14 mouse cellular contexts compared by ENCODE assay signal in genomic region chr13:95583237-95584189, GRCm38 (mm10). TPM values are rescaled to one million over a fixed set of nuclear protein-coding genes. Genes with fewer than 3 reads are reported as not detected.
DNase-seq lines count a peak whose midpoint lies in the region; ATAC-seq and TF ChIP-seq lines count a peak whose summit lies in the region.
"Had no signal": no experiment of that assay in that cellular context is flagged by ENCODE, and none has a peak within 500 bp of the region (broad histone marks: within the 10 kb centered on the region; RNA-seq: fewer than 3 reads in every experiment).

No protein-coding gene starts in this region.

- H3K4me1 ChIP-seq in cerebellum, adult 2 months (ENCODE audit: control insufficient read depth, insufficient read depth, low read length): no peaks in the 10 kb centered on the region
- H3K4me1 ChIP-seq in heart, embryonic 13.5 days: peaks cover 10% of the 10 kb centered on the region
- H3K4me1 ChIP-seq in testis, adult 2 months (ENCODE audit: control insufficient read depth, insufficient read depth, low read length): peaks cover 11% of the 10 kb centered on the region
- H3K4me1 ChIP-seq: stomach, embryonic 15.5 days had no signal

- H3K4me2 ChIP-seq in heart, embryonic 13.5 days: peak overlapping the region; percentile 36
- H3K4me2 ChIP-seq: heart, embryonic 15.5 days; stomach, embryonic 15.5 days had no signal

- no peaks in the 10 kb centered on the region for H3K36me3 ChIP-seq in heart, embryonic 13.5 days
- no peaks in the 10 kb centered on the region for H3K36me3 ChIP-seq in testis, adult 2 months (ENCODE audit: control insufficient read depth, insufficient read depth, low read length)
- H3K36me3 ChIP-seq: heart, embryonic 15.5 days; stomach, embryonic 15.5 days had no signal

- H3K4me3 ChIP-seq in cerebellum, adult 2 months (replicated peaks; ENCODE audit: insufficient read depth, low read depth, low read length): no peak overlapping the region
- no peak overlapping the region for H3K4me3 ChIP-seq in heart, embryonic 13.5 days
- peak overlapping the region; percentile 45 for H3K4me3 ChIP-seq in testis, adult 2 months (ENCODE audit: control insufficient read depth, low read depth, low read length)
- H3K4me3 ChIP-seq: erythroblast, embryonic 14.5 days; heart, embryonic 15.5 days; stomach, embryonic 15.5 days had no signal

- TF ChIP-seq CTCF in cerebellum, adult 2 months (IDR thresholded peaks at IDR 0.05; ENCODE audit: borderline replicate concordance, insufficient read depth, low read depth, low read length): no peak
- TF ChIP-seq CTCF in testis, adult 2 months (IDR thresholded peaks at IDR 0.05; ENCODE audit: control insufficient read depth, insufficient read depth, insufficient replicate concordance, low read depth, low read length): no peak

- peak; percentile 17 to 25 for DNase-seq in cerebellum, adult 2 months
- no peak for DNase-seq in cerebellum, adult 11-12 months
- no peak for DNase-seq in heart, adult 8-10 months (ENCODE audit: low spot score)
- no peak for DNase-seq in testis, postnatal 14 days (ENCODE audit: low spot score)
- no peak for DNase-seq in kidney, adult 18-20 months
- DNase-seq: B cell, adult 2 months; kidney, postnatal 25 days; liver, postnatal 0 days had no signal

- H3K27me3 ChIP-seq in cerebellum, adult 2 months (ENCODE audit: control insufficient read depth, insufficient read depth, low read length): no peaks in the 10 kb centered on the region; the same call in 1 of the 2 replicates
- H3K27me3 ChIP-seq in heart, embryonic 13.5 days (replicated peaks): no peaks in the 10 kb centered on the region
- no peaks in the 10 kb centered on the region for H3K27me3 ChIP-seq in testis, adult 2 months (ENCODE audit: control insufficient read depth, insufficient read depth, low read length)
- H3K27me3 ChIP-seq: heart, embryonic 15.5 days; stomach, embryonic 15.5 days had no signal

- no peak for TF ChIP-seq POLR2A in cerebellum, adult 2 months (IDR thresholded peaks at IDR 0.05; ENCODE audit: borderline replicate concordance, insufficient read depth, low read length)
- TF ChIP-seq POLR2A in testis, adult 2 months (IDR thresholded peaks at IDR 0.05; ENCODE audit: control insufficient read depth, low read depth, low read length): no peak

- 16% methylated on average over 19 of the region's 19 CpGs for WGBS in cerebellum, adult 2 months
- 54% methylated on average over 19 of the region's 19 CpGs for WGBS in heart, embryonic 13.5 days

- no peak overlapping the region for H3K9ac ChIP-seq in heart, embryonic 13.5 days
- H3K9ac ChIP-seq: heart, embryonic 15.5 days; liver, postnatal 0 days; stomach, embryonic 15.5 days had no signal

- no peak overlapping the region for H3K27ac ChIP-seq in cerebellum, adult 2 months (ENCODE audit: insufficient read depth, low read length)
- no peak overlapping the region for H3K27ac ChIP-seq in heart, embryonic 13.5 days (replicated peaks)
- no peak overlapping the region for H3K27ac ChIP-seq in testis, adult 2 months (ENCODE audit: control insufficient read depth, insufficient read depth, low read depth, low read length)
- H3K27ac ChIP-seq: heart, embryonic 15.5 days; stomach, embryonic 15.5 days had no signal

- ATAC-seq in heart, embryonic 13.5 days (ENCODE audit: extremely low read depth, insufficient number of reproducible peaks, low FRiP score, low TSS enrichment): no peak
- no peak for ATAC-seq in frontal cortex, adult (ENCODE audit: low TSS enrichment)
- ATAC-seq: liver, postnatal 0 days had no signal

- H3K9me3 ChIP-seq in heart, embryonic 13.5 days: no peaks in the 10 kb centered on the region
- H3K9me3 ChIP-seq: heart, embryonic 15.5 days; stomach, embryonic 15.5 days had no signal

RNA-seq across cellular contexts. Expression of gene F2r, which starts 34.8 kb away (rescaled TPM):
- 4.3 and 4.4 TPM in 2 replicates for polyA plus RNA-seq in cerebellum, adult 2 months (2012; rRNA removed)
- 124 and 129 TPM in 2 replicates for polyA plus RNA-seq in heart, embryonic 13.5 days (2015; fragmentation: Nextera tagmentation; extraction: Ambion mirVana)
- 10 to 100 TPM; 19.6 to 24.5 (median 21.5) TPM for total RNA-seq in heart, adult 8-10 months (2022)
- polyA plus RNA-seq in testis, adult 2 months (2012; rRNA removed): 1.0 and 1.1 TPM in 2 replicates

RNA-seq across cellular contexts. Expression of gene F2rl1, which starts 58.5 kb away (rescaled TPM):
- polyA plus RNA-seq in cerebellum, adult 2 months (2012; rRNA removed): 0.13 and 0.29 TPM in 2 replicates
- polyA plus RNA-seq in heart, embryonic 13.5 days (2015; fragmentation: Nextera tagmentation; extraction: Ambion mirVana): 0.27 and 0.59 TPM in 2 replicates
- under 1 TPM; 0.31 to 0.72 (median 0.66) TPM for total RNA-seq in heart, adult 8-10 months (2022)
- polyA plus RNA-seq in testis, adult 2 months (2012; rRNA removed): 0.17 and 1.0 TPM in 2 replicates
- polyA plus RNA-seq: erythroblast, embryonic 14.5 days had no signal

Comparison
In these comparisons a context has a peak if more than half of its experiments do, and no peak if none do; other contexts are left out.
1. DNase-seq: peak in cerebellum, adult 2 months (2 of 2); none in cerebellum, adult 11-12 months (single experiment), heart, adult 8-10 months (single experiment), testis, postnatal 14 days (single experiment) and kidney, adult 18-20 months (single experiment).
2. RNA of gene F2r, which starts 34.8 kb away (polyA plus RNA-seq): 124 to 129 TPM in heart, embryonic 13.5 days; 4.3 to 4.4 TPM in cerebellum, adult 2 months and 1.0 to 1.1 TPM in testis, adult 2 months; every median in the first group is over 10 times any median in the second.